Mouse (Mus musculus) small intestine, adult 2 months (tissue): ENCODE data around the gene Foxe3. TPM values are rescaled to one million over a fixed set of nuclear protein-coding genes. Genes with fewer than 3 reads are reported as not detected.

Source experiments
- H3K27ac ChIP-seq: fragments of 200-500 bp; 2 replicates; pipeline ENCODE4 v1.5.1; 2012; ENCODE audit warnings: low read depth, low read length, control low read depth, inconsistent platforms; ENCODE audit not compliant: insufficient read depth
- H3K27me3 ChIP-seq: fragments of 200-500 bp; 2 replicates; pipeline ENCODE4 v1.6.1; 2012; ENCODE audit warnings: mild to moderate bottlenecking, moderate library complexity, low read length, inconsistent platforms; ENCODE audit not compliant: control insufficient read depth, insufficient read depth
- H3K36me3 ChIP-seq: fragments of 200-500 bp; 2 replicates; pipeline ENCODE4 v1.6.1; 2012; ENCODE audit warnings: mild to moderate bottlenecking, low read length, control low read depth, inconsistent platforms; ENCODE audit not compliant: control insufficient read depth, insufficient read depth
- H3K4me1 ChIP-seq: fragments of 200-500 bp; 2 replicates; pipeline ENCODE4 v1.6.1; 2012; ENCODE audit warnings: low read length, inconsistent platforms, mixed read lengths; ENCODE audit not compliant: control insufficient read depth, insufficient read depth, insufficient read length
- H3K4me3 ChIP-seq: fragments of 200-500 bp; 2 replicates; pipeline ENCODE4 v1.5.1; 2012; ENCODE audit warnings: low read depth, mild to moderate bottlenecking, control low read depth, inconsistent platforms, low read length, moderate library complexity
- CTCF ChIP-seq: fragments of 200-500 bp; IDR thresholded peaks from 2 replicates; pipeline ENCODE4 v1.5.1; 2012; ENCODE audit warnings: low read depth, mild to moderate bottlenecking, control low read depth, inconsistent platforms, low read length, moderate library complexity, mixed read lengths; ENCODE audit not compliant: insufficient replicate concordance, insufficient read length; ENCODE audit errors: extremely low read depth
- POLR2A ChIP-seq: fragments of 200-500 bp; IDR thresholded peaks from 2 replicates; pipeline ENCODE4 v1.6.1; 2012; ENCODE audit warnings: low read depth, mild to moderate bottlenecking, control low read depth, inconsistent platforms, low read length, moderate library complexity
- WGBS: fragments of 180-500 bp; shearing (Covaris S2); methylation state at CpG from one replicate; pipeline ENCODE4 v1.1.7; 2018; 5-methylcytosine and 5-hydroxymethylcytosine counted together
- polyA plus RNA-seq: library from polyadenylated mRNA; depleted of rRNA; stranded (reverse); fragments of >200 nt; gene quantifications from 2 replicates; pipeline ENCODE4 v1.2.3, GENCODE M21; 2012

Foxe3 gene
- polyA plus RNA-seq, 1 experiment: not detected

- no peaks in the 10 kb centered on the region for H3K4me1 ChIP-seq
- TF ChIP-seq POLR2A (no peak), CTCF (no peak)
- H3K4me3 ChIP-seq: no peak overlapping the region
- H3K27me3 ChIP-seq: no peaks in the 10 kb centered on the region
- no peak overlapping the region for H3K27ac ChIP-seq
- peaks cover 12% of the 10 kb centered on the region for H3K36me3 ChIP-seq
Observed at GRCm38 (mm10) chr4:114957403-114957802, 31.6 kb upstream of the Foxe3 start.

DNA sequence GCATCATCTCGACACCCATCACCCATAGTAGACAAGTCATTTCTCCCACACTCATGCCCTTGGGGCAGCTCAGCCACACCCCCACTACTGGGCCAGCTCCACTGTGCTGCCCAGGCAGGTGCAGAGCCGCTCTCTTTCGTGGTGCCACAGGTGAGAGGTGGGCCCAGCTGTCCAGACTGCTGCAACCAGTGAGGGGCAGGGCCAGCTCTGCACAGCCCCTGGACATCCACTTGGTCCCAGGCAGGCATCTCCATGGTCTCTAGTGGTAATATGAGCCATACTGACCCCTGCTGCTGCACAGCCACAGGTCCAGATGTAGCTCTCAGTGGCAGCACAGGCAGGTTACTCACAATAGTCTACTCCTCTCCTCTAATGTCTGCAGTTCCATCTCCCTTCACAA lies 27.4 kb upstream of the Foxe3 start:
- no peak for TF ChIP-seq POLR2A
- TF ChIP-seq CTCF: no peak
- no peaks in the 10 kb centered on the region for H3K4me1 ChIP-seq
- no peak overlapping the region for H3K27ac ChIP-seq
- no peaks in the 10 kb centered on the region for H3K27me3 ChIP-seq
- no peaks in the 10 kb centered on the region for H3K36me3 ChIP-seq
- no peak overlapping the region for H3K4me3 ChIP-seq
- 72% methylated on average over 3 of the region's 3 CpGs for WGBS

DNA sequence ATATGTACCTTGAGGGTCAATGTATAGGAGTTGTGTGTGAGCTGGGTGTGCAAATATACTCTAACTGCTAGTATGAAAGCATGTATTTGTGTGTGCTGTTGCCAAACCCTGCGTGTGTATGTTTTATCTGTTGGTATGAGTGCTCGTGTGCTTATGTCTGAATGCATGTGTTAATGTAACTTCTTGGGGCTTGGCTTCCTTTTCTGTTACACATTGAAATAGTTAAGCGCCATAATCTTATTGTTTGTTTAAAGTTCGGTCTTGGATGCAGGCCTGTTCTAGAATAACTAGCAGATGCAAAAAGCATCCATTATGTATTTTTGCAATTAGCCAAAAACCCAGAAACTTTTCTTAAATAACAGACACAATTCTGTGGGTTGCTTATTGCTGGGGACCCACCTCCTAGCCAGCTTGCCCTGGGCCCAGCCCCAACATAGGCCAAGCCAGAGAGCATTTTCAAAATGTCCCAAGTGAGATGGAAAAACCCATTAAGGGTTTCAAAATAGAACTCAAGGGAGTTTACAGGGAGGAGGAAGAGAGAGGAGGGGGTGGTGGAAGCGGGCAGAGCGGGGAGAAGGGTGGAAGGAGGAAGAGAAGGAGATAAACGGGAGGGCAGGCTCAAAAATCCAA lies 22.2 kb upstream of the Foxe3 start:
- no peak overlapping the region for H3K27ac ChIP-seq
- H3K27me3 ChIP-seq: no peaks in the 10 kb centered on the region
- no peak for TF ChIP-seq POLR2A
- no peak for TF ChIP-seq CTCF

GRCm38 (mm10) chr4:114947395-114947794 lies 21.6 kb upstream of the Foxe3 start:
- no peaks in the 10 kb centered on the region for H3K4me1 ChIP-seq
- WGBS: 11% methylated on average over 6 of the region's 6 CpGs
- H3K27me3 ChIP-seq: no peaks in the 10 kb centered on the region
- TF ChIP-seq CTCF (peak; percentile 70; the same call in 1 of the 2 replicates), POLR2A (no peak)
- H3K4me3 ChIP-seq: no peak overlapping the region
- H3K27ac ChIP-seq: no peak overlapping the region
- no peaks in the 10 kb centered on the region for H3K36me3 ChIP-seq

More for the DNA sequence above, 22.2 kb upstream of the Foxe3 start:
- no peaks in the 10 kb centered on the region for H3K4me1 ChIP-seq
- H3K36me3 ChIP-seq: no peaks in the 10 kb centered on the region
- WGBS: 58% methylated on average over 7 of the region's 7 CpGs
- H3K4me3 ChIP-seq: no peak overlapping the region

GRCm38 (mm10) chr4:114946416-114946815 lies 20.6 kb upstream of the Foxe3 start:
- Histone ChIP-seq H3K4me1 (no peaks in the 10 kb centered on the region), H3K36me3 (no peaks in the 10 kb centered on the region), H3K4me3 (no peak overlapping the region), H3K27me3 (no peaks in the 10 kb centered on the region), H3K27ac (no peak overlapping the region)
- TF ChIP-seq POLR2A (no peak), CTCF (no peak)
- WGBS: 80% methylated on average over 4 of the region's 4 CpGs

- H3K36me3 ChIP-seq: no peaks in the 10 kb centered on the region
- no peaks in the 10 kb centered on the region for H3K4me1 ChIP-seq
- H3K27ac ChIP-seq: no peak overlapping the region
- no peaks in the 10 kb centered on the region for H3K27me3 ChIP-seq
- H3K4me3 ChIP-seq: no peak overlapping the region
- TF ChIP-seq POLR2A: no peak
- TF ChIP-seq CTCF: no peak
- 19% methylated on average over 5 of the region's 5 CpGs for WGBS
Observed at GRCm38 (mm10) chr4:114945021-114945420, 19.2 kb upstream of the Foxe3 start.

DNA sequence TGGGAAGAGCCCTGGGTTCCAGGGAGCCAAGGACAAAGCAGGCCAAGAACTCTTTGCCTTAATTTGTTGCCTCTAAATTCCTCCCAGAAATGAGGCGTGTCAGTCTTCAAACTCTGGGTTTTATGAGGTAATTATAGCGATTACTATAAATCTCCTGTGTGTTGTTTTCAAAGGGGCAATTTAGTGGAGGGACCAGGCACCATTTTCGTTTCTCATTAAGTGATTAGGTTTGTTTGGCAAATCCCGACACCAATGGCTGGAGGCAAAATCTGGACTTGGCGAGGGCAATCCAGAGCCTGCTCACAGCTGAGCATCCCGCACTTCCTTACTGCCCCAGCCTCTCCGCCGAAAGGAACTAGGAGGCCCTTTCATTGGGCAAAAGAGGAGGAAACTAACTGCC lies 16.8 kb upstream of the Foxe3 start:
- no peaks in the 10 kb centered on the region for H3K27me3 ChIP-seq
- 25% methylated on average over 8 of the region's 8 CpGs for WGBS
- no peak for TF ChIP-seq POLR2A
- no peak for TF ChIP-seq CTCF
- H3K4me1 ChIP-seq: no peaks in the 10 kb centered on the region
- no peaks in the 10 kb centered on the region for H3K36me3 ChIP-seq
- no peak overlapping the region for H3K4me3 ChIP-seq
- no peak overlapping the region for H3K27ac ChIP-seq

DNA sequence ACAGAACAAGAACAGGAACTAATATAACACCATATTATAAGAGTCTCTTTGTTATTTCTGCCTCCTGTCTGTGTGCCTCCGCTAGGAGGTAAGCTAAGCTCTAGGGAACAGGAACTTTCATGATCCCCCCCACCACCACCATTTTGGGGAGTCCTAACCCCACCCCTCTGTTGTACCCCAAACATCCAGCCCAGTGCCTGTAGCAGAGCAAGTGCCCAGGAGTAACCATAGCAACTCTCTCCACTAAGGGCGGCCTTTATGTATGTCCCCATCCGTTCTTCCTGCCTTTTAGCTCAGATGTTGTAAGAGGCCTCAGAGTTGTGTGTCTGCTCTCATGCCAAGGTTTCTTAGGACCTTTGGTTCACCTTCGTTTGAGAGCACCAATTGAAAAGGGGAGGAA lies 16.3 kb upstream of the Foxe3 start:
- Histone ChIP-seq H3K27ac (no peak overlapping the region), H3K27me3 (no peaks in the 10 kb centered on the region), H3K36me3 (no peaks in the 10 kb centered on the region), H3K4me1 (no peaks in the 10 kb centered on the region), H3K4me3 (no peak overlapping the region)
- 42% methylated on average over 4 of the region's 4 CpGs for WGBS
- TF ChIP-seq POLR2A (no peak), CTCF (no peak)
